Mouse (Mus musculus) liver, embryonic 14.5 days (tissue): Measurements from ENCODE around the gene Cemip. TPM values are rescaled to one million over a fixed set of nuclear protein-coding genes. Genes with fewer than 3 reads are reported as not detected.
A peak's percentile ranks its signal among the peaks of the same experiment; 100 is the strongest.

Experiments
- ATAC-seq: fragments of 200-750 bp; cut with Nextera tagmentation; 2 replicates; pipeline ENCODE4 v1.8.0; 2017; ENCODE audit warnings: moderate number of reproducible peaks, mild to moderate bottlenecking, moderate library complexity; ENCODE audit not compliant: insufficient read depth
- DNase-seq, 3 experiments: peaks; one replicate each; pipeline ENCODE4 v3.0.0-alpha.2; 2012 to 2013; ENCODE audit warnings: low read depth in 3 of 3, low spot score in 3 of 3
- H3K27ac ChIP-seq: fragments of 300-500 bp; sonication (generic); 2 replicates; pipeline ENCODE4 v1.5.1; 2014; ENCODE audit warnings: moderate library complexity, mild to moderate bottlenecking, control low read depth, inconsistent platforms
- H3K27me3 ChIP-seq: fragments of 300-500 bp; sonication (generic); 2 replicates; pipeline ENCODE4 v1.6.1; 2014; ENCODE audit warnings: mild to moderate bottlenecking, low read length, moderate library complexity; ENCODE audit not compliant: control insufficient read depth, insufficient read depth
- H3K36me3 ChIP-seq: fragments of 300-500 bp; sonication (generic); replicated peaks from 2 replicates; pipeline ENCODE4 v1.6.1; 2014; ENCODE audit warnings: low read depth; ENCODE audit not compliant: control insufficient read depth, insufficient read depth
- H3K4me1 ChIP-seq, 2 experiments: fragments of 200-500 bp in 1 of 2; fragments of 300-500 bp in 1 of 2; sonication (generic) in 1 of 2; replicated peaks; 2 replicates each; pipeline ENCODE4 v1.6.1; 2012 to 2014; ENCODE audit warnings: antibody characterized with exemption in 1 of 2, inconsistent platforms in 1 of 2, low read length in 1 of 2; ENCODE audit not compliant: control insufficient read depth in 2 of 2, insufficient read depth in 2 of 2
- H3K4me2 ChIP-seq: fragments of 300-500 bp; sonication (generic); 2 replicates; pipeline ENCODE4 v1.6.1; 2014; ENCODE audit warnings: low read depth, mild to moderate bottlenecking, control low read depth, moderate library complexity
- H3K4me3 ChIP-seq, 2 experiments: fragments of 200-500 bp in 1 of 2; fragments of 300-500 bp in 1 of 2; sonication (generic) in 1 of 2; 2 replicates each; pipeline ENCODE4 v1.5.1; 2012 to 2014; ENCODE audit warnings: low read depth in 2 of 2, low read length in 2 of 2, mild to moderate bottlenecking in 2 of 2, control low read depth in 1 of 2, inconsistent platforms in 1 of 2, moderate library complexity in 1 of 2; ENCODE audit not compliant: insufficient read depth in 1 of 2
- H3K9ac ChIP-seq: fragments of 300-500 bp; sonication (generic); replicated peaks from 2 replicates; pipeline ENCODE4 v1.6.1; 2014; ENCODE audit warnings: mild to moderate bottlenecking, control low read depth, moderate library complexity
- H3K9me3 ChIP-seq: fragments of 300-500 bp; sonication (generic); 2 replicates; pipeline ENCODE4 v1.6.1; 2016; ENCODE audit warnings: low read length, mixed read lengths; ENCODE audit not compliant: control insufficient read depth
- CTCF ChIP-seq: IDR thresholded peaks from 2 replicates; pipeline ENCODE4 v1.5.1; 2016; ENCODE audit warnings: antibody characterized with exemption, low read depth, control low read depth
- EP300 ChIP-seq: IDR thresholded peaks from 2 replicates; pipeline ENCODE4 v1.6.1; 2016; ENCODE audit warnings: antibody characterized with exemption, low read depth
- WGBS: fragments of 180-500 bp; shearing (Covaris S2); extraction: QIAGEN DNeasy Blood & Tissue Kit; methylation state at CpG from one replicate; pipeline ENCODE4 v1.1.7; 2014; ENCODE audit not compliant: insufficient replicate concordance; 5-methylcytosine and 5-hydroxymethylcytosine counted together
- polyA plus RNA-seq, 2 experiments: library from polyadenylated mRNA; depleted of rRNA in 1 of 2; stranded (reverse) in 1 of 2; unstranded in 1 of 2; fragments of >200 nt; fragmentation: Nextera tagmentation in 1 of 2; extraction: Ambion mirVana in 1 of 2; gene quantifications; 2 replicates each; pipeline versions ENCODE4 v1.2.1 to v1.2.3; 2012 to 2014

Cemip gene
- polyA plus RNA-seq, 2 experiments = 0.02 to 0.06 TPM

DNA sequence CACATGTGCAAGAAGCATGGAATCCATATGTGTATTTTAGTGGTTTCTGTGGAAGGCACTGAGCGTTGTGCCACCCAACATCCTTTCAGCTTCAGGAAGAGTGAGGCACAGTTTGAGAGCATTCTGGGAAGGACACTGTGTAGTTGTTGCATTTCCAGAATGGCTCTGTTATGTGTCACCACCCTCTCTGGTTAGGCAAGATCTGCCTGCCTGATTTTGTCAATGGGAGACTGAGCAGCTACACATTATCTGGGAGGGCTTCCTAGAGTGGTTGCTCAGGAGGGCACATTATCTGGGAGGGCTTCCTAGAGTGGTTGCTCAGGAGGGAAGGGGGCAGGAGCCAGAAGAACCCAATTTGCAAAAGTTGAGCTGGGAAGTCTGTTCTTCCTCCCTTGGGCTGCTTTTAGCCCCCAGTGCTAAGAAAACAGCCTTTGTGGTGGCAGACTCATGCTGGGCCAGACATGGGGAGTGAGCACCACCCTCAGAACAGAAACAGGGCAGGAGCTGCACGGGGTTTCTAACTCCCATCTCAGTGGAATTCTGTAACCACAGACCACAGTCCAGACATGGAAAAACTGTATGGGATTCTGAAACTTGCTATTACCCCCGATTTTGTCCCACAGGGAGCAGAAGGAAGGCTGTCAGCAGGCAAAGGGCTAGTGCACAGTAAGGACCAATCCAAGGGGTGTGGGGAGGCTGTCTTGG lies 147.1 kb downstream of the Cemip start:
- Histone ChIP-seq H3K4me2 (no peak overlapping the region), H3K27me3 (no peaks in the 10 kb centered on the region)

GRCm38 (mm10) chr7:83921637-83922036 lies 164.7 kb downstream of the Cemip start:
- H3K9me3 ChIP-seq = no peaks in the 10 kb centered on the region
- no peak overlapping the region for H3K4me3 ChIP-seq
- H3K27ac ChIP-seq = no peak overlapping the region
- WGBS = 45% methylated on average over 3 of the region's 3 CpGs
- H3K4me2 ChIP-seq = no peak overlapping the region
- TF ChIP-seq EP300 (no peak), CTCF (no peak)
- H3K36me3 ChIP-seq = no peaks in the 10 kb centered on the region
- H3K27me3 ChIP-seq = no peaks in the 10 kb centered on the region
- ATAC-seq (no peak), DNase-seq (no peak)
- no peak overlapping the region for H3K9ac ChIP-seq
- H3K4me1 ChIP-seq = no peaks in the 10 kb centered on the region

More for the DNA sequence above, 147.1 kb downstream of the Cemip start:
- 41% methylated on average over 3 of the region's 3 CpGs for WGBS
- TF ChIP-seq EP300 = no peak
- no peak for TF ChIP-seq CTCF
- no peak for ATAC-seq
- no peak overlapping the region for H3K9ac ChIP-seq
- DNase-seq = no peak
- H3K9me3 ChIP-seq = no peaks in the 10 kb centered on the region
- no peaks in the 10 kb centered on the region for H3K36me3 ChIP-seq
- no peak overlapping the region for H3K27ac ChIP-seq
- H3K4me1 ChIP-seq = no peaks in the 10 kb centered on the region
- no peak overlapping the region for H3K4me3 ChIP-seq

DNA sequence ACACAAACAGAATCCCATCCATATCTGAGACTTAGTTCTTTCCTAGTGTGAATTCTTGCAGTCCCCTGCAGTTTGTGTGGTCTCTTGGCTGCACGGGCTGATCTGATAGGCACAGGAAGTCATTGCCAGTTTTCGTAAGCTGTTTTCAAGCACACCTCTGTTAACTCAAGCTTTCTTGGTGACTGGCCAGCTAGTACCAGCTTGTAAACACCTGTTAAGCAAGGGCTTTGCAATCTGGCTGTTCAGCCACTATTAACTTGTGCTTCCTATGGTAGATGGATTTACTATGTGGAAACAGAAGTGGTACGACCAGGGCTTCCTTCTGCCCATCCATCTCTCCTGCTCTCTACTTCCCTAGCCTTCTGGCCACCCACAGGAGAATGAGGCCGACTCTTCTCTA lies 166.1 kb downstream of the Cemip start:
- H3K4me2 ChIP-seq = no peak overlapping the region
- no peaks in the 10 kb centered on the region for H3K9me3 ChIP-seq
- H3K27ac ChIP-seq = no peak overlapping the region
- TF ChIP-seq EP300 (no peak), CTCF (no peak)
- no peaks in the 10 kb centered on the region for H3K36me3 ChIP-seq
- H3K4me1 ChIP-seq = no peaks in the 10 kb centered on the region
- DNase-seq = no peak
- no peak overlapping the region for H3K4me3 ChIP-seq
- no peaks in the 10 kb centered on the region for H3K27me3 ChIP-seq
- 34% methylated on average over 4 of the region's 4 CpGs for WGBS
- ATAC-seq = no peak
- H3K9ac ChIP-seq = no peak overlapping the region

DNA sequence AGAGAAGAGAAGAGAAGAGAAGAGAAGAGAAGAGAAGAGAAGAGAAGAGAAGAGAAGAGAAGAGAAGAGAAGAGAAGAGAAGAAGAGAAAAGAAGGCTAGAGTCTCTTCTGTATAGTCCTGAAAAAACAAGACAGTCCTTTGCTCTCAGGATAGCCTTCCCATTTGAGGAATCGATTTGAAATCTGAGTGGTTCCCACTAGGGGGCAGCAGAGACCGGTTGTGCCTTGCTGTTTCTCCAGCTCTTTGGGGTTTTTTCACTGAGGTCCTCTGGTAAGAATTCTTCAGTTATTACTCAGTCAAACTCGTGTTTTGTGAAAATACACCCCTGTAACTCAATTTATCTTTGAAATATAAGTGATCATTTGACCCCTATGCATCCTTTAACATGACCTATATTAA lies 171.7 kb downstream of the Cemip start:
- Histone ChIP-seq H3K4me1 (no peaks in the 10 kb centered on the region), H3K36me3 (no peaks in the 10 kb centered on the region), H3K27ac (no peak overlapping the region), H3K4me3 (no peak overlapping the region), H3K4me2 (no peak overlapping the region), H3K27me3 (no peaks in the 10 kb centered on the region), H3K9me3 (no peaks in the 10 kb centered on the region), H3K9ac (no peak overlapping the region)
- ATAC-seq (no peak), DNase-seq (peak; percentile 40 to 59 (median 47))
- TF ChIP-seq CTCF (peak; percentile 81), EP300 (no peak)
- WGBS = 0% methylated on average over 3 of the region's 3 CpGs

- WGBS = 58% methylated on average over 9 of the region's 9 CpGs
- H3K9me3 ChIP-seq = no peaks in the 10 kb centered on the region
- no peaks in the 10 kb centered on the region for H3K27me3 ChIP-seq
- no peak overlapping the region for H3K9ac ChIP-seq
- no peak overlapping the region for H3K4me2 ChIP-seq
- TF ChIP-seq CTCF (no peak), EP300 (no peak)
- no peak overlapping the region for H3K27ac ChIP-seq
- H3K4me1 ChIP-seq = no peaks in the 10 kb centered on the region
- ATAC-seq (no peak), DNase-seq (no peak)
- H3K4me3 ChIP-seq = no peak overlapping the region
- no peaks in the 10 kb centered on the region for H3K36me3 ChIP-seq
Measured at GRCm38 (mm10) chr7:83913995-83914394, 172.3 kb downstream of the Cemip start.
